Mouse (Mus musculus) frontal cortex, postnatal 25 days (tissue): ENCODE data around the gene L3mbtl4.

Source experiments
- DNase-seq, 2 experiments: peaks; one replicate each; pipeline ENCODE4 v3.0.0; 2022; ENCODE audit warnings: low spot score in 2 of 2

Gene L3mbtl4

DNA sequence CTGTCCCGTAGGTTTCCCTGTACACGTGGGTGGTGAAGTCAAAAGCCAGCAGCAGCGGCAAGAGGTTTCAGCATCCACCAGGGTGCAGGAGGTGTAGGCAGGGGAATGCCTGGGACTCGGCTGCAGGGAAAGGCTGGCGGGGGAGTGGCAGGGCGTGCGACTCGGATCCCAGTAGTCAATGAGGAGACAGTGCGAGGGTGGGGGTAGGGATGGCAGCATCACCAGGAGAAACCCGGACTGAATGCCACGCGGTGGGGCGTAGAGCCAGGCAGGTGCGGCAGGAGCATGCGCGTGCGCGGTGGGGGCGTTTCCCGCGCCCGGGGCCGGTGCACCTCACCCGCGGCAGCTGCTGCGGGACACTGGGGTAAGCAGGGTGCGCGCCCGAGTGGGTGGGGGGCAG is at the start of gene L3mbtl4:
Gene L3mbtl4, plus strand, starts transcription at position 271 of the 400 bp plus-strand sequence.
- DNase-seq: peak in 1 of 2 experiments; percentile 20

DNA sequence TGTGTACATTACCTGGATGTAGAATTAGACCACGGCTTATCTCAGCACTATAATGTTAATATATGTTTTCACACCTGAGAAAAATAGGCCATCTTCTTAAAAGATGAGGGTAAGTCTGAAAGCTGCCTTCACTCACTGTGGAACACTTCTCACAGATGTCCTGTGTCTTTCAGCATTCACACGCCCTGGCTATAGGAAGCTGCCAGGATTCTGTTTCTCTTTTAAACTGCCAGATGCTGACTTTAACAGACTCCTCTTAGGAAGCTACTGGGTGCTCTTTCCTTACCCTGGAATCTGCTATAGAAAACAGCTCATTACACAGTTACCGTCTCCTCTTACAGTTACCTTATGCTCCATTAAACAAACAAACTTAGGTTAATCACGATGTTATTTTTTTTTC is 43.1 kb upstream of the L3mbtl4 start:
- no peak for DNase-seq

DNA sequence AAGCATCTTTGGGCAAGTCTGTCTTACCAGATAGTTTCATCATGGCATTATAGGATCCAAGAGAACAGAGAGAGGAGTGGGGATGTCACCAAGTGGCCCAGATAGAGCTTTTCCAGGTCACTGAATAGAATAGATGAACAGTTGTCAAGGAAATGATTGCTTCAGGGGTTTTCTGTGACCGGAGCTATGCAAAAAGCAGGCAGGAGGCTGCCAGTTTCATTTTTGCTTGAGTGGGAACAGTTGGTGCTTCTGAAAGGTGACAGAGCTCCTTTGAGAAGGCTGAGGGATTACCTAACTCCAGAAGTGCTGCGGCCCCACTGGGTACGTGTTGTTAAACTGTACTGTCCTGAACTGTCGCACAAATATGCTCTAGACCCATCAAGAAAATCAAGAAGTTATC is 38.2 kb upstream of the L3mbtl4 start:
- DNase-seq: no peak

DNA sequence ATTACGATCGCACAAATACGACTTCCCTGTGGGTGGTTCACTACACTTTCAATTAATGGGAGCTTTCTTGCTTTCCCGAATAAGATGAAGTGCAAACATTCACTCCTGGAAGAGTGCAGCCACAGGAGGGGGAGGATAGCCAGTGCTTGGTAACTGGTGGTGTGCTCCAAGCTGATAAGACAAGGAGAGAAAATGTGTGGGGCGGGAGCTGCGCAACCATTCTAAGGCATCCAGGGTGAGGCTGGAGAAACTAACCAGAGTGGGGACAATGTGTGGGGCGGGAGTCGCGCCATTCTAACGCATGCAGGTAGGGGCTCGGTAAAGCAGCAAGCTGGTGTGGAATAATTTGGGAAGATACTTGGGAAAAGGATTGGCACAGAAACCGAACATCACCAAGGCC is 36.6 kb upstream of the L3mbtl4 start:
- DNase-seq: no peak

DNA sequence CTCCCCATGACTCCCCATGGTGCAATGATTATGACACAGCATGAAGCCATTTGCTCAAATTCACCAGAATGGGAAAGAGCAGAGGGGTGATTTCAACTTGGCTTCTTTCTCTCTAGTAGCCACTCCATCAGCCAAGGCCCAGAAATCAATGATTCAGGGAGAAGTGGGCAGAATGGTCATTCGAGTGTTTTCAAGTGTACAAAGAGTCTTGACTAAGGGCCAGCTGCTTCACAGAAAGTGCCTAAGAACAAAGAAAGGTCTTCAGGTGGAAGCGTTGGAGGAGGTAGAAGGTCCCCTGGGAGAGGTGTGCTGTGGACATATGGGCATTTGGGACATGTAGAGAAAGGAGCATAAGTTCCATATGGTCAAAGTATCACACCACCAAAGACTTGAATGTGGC is 33.4 kb upstream of the L3mbtl4 start:
- DNase-seq: no peak

DNA sequence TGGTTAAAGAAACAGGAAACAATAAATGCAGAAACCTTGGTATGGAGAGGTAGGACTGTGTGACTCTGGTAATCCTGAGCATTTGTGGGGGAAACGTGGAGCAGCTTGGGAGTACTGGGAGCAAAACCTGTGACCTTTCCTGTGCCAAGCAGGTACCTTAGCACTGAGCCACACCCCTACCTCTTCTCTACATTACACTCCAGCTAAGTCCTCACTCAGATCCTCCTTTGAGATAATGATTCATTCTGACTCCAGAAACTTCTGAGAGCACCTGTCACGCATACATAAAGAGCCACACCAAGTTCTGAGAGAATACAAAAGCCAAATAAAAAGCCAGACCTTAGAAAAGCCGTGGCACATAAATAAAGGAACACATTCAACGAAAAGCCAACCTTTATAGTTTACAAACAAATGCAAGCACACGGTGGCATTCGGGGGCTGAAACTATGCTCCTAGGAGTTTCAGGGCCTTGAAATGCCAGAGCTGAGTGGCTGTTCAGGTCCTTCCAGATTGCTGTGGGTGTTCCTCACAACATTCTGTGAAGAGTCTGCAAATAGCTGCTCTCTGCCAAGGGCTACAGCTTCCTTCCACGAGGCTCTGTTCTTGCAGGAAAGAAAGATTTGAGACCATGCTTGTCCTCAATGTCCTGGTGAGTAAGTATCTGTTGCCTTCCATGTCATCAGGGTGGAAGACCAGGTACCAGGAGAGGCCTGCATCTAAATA is 8.6 kb upstream of the L3mbtl4 start:
- DNase-seq: no peak

DNA sequence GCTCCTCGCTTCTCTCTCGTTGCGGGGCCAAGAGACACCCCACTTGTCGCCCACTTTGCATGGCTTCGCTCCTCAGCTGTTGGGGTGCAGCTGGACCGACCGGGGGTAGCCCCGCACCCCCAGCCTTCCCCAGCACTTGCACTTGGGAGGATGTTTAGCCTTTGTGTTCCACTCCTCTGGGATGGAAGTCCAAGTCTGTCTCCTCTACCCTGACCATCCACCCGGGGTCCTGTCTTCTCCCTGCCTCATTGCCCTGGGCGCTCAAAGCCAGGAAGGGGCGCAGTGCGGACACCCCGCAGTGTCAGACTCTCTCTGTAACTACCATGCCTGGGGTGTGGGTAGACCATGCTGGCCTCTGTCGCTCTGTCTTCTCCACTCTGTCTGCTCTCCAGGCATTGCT is 357 bp downstream of the L3mbtl4 start:
- DNase-seq: no peak

DNA sequence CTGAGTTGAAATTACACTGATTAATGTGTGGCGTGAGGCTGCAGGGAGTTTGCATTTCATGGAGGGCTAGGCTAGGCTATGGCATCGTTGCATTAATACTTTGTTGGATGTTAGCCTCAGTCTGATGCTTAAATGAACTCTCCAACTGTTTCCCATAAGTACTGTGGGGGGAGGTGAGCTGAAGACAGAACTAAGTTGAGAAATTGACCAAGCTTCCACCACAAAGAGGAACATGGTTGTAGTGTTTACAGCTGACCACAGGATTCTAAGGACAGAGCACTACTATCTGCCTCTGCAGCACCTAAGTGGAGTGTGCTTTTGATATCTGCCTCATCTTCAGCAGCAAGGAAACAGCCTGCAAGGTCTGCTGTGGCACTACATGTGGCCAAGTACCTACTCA is 1.5 kb downstream of the L3mbtl4 start:
- no peak for DNase-seq

DNA sequence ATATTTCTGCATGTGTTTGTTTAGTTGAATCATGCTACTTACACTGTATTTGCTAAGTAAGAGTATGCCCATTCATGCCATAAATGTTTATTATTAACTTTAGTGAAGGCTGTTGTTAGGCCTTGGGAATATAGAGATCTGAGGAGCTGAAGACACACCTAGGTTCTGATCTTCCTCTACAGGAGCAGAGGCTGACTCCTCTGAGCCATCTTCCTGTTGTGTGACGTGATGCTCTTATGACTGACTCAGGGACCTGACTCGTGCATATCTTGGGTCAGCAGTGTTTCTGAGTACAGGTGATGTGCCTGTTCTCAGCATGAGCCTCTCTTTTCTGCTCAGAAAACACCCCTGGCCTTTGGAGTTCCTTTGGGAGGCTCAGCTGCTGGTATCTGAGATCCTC is 7.3 kb downstream of the L3mbtl4 start:
- no peak for DNase-seq

DNA sequence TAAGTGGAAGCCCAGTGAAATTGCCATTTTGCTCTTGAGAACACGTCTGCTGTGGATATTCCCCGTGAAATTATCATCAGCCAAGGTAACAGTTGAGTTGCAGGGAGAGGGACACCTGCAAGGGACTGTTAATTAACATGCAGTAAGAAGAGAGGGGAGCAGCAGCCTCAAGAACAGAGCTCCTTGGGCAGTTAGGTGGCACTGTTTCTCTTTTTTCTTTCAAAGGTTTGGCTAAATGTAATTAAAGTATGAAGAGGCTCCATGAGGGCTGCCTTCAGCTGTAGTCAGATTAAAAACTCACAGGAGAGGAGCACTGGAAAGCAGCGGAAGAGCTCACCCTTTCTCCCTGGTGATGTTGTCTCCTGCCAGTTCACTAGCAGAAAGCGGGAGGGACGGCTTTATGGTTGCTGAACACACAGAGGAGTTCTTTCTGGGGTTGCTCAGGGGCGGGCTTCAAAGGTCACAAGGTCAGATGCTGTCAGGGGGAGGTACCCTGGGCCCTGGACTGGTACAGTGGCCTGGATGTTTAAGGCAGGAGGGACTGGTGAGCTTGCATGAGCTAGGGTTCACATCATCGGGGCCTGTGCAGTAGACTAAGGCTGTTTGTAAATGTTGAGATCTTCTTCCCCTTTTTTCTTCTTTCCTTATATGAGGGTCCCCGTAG is 11.7 kb downstream of the L3mbtl4 start:
- no peak for DNase-seq

DNA sequence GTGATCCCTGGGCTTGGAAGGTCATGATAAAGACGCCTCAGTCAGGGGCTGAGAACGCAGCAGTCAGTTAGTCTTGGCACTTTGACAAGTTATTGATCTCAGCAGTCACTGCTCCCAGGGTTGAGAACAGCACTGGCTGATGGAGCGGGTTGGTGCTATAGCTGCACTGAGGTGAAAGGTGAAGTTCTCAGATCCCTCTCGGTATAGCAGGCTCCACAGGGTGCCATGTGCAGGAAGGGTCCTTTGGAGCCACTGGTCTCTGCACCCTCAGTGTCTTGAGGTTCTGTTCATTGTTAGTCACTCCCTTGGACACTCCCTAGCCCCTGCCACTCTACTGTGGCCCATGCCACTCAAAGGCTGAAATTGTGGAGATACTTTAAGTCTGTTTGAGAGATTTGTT is 14.5 kb downstream of the L3mbtl4 start:
- no peak for DNase-seq

DNA sequence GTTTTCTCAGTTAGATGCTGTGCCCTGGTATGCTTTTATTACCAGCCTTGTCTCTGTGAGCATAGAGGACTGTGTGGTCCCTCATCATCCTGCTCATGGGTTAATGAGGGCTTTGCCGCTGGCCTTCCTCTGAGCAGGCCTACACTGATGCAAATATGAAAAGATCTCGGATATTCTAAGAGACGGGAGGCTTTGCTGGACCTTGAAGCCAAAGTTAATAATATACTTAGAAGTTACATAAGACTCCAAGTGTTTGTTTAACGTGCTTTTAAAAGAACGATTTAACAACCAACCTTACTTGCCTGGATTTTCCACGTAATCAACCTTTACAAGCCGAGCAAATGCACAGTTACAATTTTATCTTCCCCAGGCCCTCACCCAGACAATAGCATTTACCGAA is 15.1 kb downstream of the L3mbtl4 start:
- DNase-seq: no peak

DNA sequence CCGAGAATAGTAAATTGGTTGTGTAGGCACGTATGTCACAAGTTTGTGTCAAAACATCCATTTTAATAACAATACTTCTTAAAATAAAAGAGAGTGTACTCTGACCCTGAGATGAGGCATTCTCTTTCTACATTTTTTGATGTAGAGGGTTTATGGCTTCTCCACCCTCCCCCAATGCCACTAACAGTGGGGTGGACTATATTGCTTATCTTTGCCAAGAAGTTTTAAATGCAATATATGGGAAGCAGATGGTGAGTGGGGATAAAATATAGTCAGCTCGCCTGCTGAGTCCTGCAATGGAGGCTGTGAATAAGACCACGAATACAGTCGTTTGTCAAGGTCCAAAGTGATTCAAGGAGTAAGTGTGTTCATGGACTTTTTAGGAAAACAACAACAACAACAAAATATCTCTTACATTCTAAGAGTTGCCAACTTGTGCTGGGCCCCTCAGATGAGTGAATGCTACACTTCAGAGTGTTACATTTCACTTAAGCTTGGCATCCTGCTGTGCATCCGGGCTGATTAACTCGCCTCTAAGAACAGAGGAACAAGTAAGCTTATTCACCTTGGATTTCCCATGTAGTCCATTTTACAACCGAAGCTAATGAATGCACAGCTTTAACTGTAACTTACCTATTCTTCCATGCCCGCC is 18.2 kb downstream of the L3mbtl4 start:
- no peak for DNase-seq

DNA sequence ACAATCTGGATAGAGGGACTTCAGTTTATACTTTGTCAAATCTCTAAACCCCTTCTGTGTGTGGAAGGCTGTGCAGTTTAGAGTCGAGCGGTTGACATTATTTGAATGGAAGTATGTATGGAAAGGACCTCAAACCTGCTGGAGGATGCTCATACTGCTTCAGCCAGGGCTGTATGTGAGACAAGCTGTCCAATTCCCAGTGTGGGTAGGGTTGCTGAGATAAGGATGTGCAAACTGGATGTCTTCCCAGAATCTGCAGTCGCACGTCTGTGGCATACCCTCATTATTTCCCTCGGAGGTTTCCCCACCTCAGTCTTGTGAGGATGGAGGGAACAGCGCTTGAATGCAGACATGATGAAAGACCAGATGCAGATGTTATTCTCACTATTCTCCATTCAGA is 34.8 kb downstream of the L3mbtl4 start:
- DNase-seq: no peak

DNA sequence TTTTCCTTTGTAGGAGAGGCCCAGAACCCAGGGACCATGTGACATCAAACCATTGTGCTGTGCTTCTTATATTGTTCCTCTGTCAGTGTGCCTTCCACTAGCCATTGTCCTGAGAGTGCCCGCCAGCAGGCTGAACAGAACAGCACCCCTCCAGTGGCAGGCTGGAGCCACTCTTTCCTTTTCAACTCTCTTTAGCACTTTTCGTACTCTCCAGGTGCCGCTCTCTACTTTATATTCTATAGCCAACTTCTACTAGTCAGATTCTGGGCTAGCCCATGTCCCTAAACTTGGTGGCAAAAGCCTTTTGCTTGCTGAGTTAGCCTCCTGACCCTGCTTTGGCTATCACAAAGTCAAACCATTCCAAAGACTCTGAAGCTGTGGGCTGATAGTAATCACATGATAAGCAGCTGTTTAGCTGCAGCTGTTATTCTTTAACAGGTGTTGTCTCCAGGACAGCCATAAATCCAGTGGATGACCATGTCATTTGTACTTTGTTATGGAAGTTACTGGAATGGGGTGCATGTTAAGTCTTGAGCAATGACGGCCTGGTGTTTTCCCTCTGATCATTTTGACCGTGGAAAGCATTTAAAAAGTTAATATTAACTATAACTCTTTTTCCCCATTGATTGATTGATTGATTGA is 38.8 kb downstream of the L3mbtl4 start:
- no peak for DNase-seq

DNA sequence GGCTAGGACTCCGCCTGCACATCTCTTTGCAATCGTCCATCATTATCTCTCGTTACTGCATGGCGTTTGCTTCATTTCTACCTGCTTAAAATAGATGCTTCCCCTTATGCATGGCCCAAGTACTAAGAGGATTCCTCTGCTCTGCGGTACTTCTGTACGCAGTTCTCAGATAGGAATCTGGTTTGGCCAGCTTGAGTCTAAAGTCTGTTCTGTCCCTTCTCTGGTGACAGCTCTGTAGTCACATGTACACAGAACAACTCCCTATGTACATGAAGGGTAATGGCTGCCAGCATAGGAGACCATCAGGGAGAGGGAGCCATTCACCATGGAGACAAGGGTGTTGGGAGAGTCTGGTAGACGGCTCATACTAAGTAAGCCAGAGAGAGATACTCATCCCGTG is 47.3 kb downstream of the L3mbtl4 start:
- no peak for DNase-seq

DNA sequence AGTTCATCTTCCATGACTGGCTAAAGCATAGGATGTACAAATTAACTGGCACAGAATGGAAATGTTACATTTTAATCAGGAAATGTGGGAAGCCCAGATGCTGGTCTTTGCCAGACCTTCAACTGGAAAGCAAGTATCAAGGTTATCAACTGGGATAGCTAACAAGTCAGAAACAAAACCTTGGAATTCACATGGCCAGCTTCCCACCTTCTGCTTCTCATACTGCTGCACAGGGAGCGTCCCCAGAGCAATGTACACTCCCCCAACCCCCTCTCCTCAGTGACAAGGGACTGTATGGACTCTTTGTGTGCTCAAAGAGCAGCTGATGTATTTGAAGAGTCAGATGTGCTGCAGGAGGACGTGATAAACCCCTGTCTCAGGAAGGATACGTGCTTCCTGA is 49.0 kb downstream of the L3mbtl4 start:
- DNase-seq: no peak

DNA sequence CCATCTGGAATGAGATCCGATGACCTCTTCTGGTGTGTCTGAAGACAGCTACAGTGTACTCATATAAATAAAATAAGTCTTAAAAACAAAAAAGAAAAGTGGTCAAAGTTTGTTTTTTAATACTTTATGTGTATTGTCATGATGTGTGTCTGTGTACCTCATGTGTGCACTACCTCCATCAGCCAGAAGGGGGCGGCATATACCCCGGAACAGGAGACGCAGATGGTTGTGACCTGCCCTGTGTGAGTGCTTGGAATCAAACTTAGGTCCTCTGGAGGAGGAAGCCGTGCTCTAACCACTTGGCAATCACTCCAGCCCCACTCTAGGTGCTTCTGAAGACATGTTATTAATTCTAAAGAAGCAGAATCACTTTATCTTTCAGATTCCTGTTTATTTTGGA is 58.6 kb downstream of the L3mbtl4 start:
- DNase-seq: no peak

DNA sequence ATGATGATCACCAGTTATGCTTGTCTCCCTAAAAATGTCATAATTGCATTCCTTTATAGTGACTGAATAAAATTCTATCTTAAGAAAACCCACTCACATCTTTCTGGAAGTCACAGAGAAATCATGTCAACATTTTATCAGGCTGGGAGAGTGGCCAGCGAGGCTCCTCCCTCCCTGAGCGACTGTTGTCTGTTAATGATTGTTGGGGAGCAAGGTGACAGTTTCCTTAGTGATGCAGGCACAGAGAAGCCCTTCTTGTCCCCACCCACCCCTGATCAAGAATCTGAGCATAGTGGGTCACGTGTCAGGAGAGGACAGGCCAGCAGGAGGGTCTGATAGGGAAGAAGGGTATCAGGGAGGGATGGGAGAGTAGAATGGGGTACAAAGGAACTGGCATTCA is 59.8 kb downstream of the L3mbtl4 start:
- DNase-seq: no peak

DNA sequence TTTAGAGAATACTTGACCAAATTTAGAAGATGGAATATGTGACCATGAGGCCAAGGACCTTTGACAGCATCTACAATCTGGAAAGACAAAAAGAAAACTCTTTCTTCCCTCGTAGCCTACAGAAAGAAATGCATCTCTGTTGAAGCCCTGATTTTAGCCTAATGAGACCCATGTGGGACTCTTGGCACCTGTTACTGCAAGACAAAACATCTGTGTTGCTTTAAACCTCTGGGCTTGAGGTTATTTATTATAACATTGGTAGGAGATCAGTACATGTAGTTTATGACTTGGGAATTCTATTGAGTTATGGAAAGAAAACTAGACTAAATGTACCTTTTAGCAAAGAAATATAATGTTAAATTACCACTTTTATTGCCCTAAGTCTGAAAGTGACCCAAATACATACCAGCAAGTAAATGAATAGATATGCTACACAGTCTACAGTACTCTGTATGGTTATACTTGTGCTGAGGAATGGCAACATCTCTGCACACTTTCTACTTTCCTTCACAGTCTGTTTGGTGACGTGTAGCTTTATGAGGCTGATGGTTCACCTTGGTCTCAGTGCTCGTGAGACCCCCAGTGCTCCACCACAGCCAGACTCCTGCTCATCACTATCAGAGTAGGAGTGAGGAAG is 65.4 kb downstream of the L3mbtl4 start:
- DNase-seq: no peak

DNA sequence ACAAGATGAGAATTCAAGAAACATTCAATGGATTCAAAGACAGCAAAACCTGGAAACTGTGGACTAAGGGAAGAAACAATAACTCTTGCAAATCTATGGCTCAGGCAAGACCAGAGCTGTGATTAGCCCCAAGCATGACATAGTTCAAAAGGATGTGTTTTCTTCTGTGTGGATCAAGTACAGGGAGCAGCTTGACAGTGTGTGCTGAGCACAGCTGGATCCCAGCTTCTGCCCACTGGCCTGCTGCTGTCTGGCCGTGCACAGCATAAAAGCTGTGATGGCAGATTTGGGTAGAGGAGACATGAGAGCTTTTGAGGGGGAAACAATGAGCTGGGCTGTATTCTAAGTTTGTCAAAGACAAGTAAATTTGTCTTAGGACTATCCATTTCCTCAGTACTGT is 84.1 kb downstream of the L3mbtl4 start:
- no peak for DNase-seq

DNA sequence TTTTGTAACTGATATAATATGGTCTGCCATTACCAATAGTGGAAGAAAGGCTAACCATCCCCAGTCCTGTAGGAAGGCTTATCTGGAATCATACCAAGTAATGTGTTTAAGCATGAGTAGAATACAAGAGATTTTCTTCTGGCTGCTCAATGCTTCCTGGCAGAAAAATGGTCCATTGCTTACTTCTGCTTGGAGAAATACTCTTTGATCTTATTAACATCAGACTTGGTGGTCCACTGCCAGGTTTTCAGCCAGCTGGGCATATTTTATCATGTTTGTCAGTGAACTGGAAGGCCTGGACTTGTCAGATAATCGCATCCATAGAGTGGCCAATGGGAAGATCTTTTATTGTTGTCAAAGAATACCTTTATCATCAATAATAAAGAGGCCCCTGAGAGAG is 97.5 kb downstream of the L3mbtl4 start:
- DNase-seq: no peak
